Mouse (Mus musculus) kidney, embryonic 16.5 days (tissue): Measurements from ENCODE around the gene Slc7a14. TPM values are rescaled to one million over a fixed set of nuclear protein-coding genes. Genes with fewer than 3 reads are reported as not detected.

Source experiments
- polyA plus RNA-seq: library from polyadenylated mRNA; unstranded; fragments of >200 nt; fragmentation: Nextera tagmentation; extraction: Ambion mirVana; gene quantifications from 2 replicates; pipeline ENCODE4 v1.2.1, GENCODE M21; 2015

The Slc7a14 gene
- polyA plus RNA-seq, 1 experiment from 2014 or later = 0.14 TPM

Other genes starting within 250 kb of the Slc7a14 start
- gene Skil, start 215.3 kb downstream of the Slc7a14 start, polyA plus RNA-seq = 18.5 and 21.2 TPM in 2 replicates
- gene Cldn11, start 160.5 kb downstream of the Slc7a14 start, polyA plus RNA-seq = 105 and 119 TPM in 2 replicates